Comparison of ENCODE assay signal across 8 mouse cellular contexts in genomic region chr17:56583071-56583470, GRCm38 (mm10). TPM values are rescaled to one million over a fixed set of nuclear protein-coding genes. Genes with fewer than 3 reads are reported as not detected.
DNase-seq lines count a peak whose midpoint lies in the region; ATAC-seq and TF ChIP-seq lines count a peak whose summit lies in the region.

No protein-coding gene starts in this region.

- no peak for TF ChIP-seq CTCF in gastrocnemius, adult 2 months (IDR thresholded peaks at IDR 0.05)

- H3K36me3 ChIP-seq in forebrain, embryonic 14.5 days (ENCODE audit: control insufficient read depth, insufficient read depth, low read length), result peaks cover 63% of the 10 kb centered on the region
- H3K36me3 ChIP-seq in liver, embryonic 16.5 days (ENCODE audit: control insufficient read depth, insufficient read depth), result peaks cover 43% of the 10 kb centered on the region

- no peaks in the 10 kb centered on the region for H3K27me3 ChIP-seq in forebrain, embryonic 14.5 days (replicated peaks; ENCODE audit: control insufficient read depth, insufficient read depth, low read length)
- H3K27me3 ChIP-seq in liver, embryonic 16.5 days (ENCODE audit: control insufficient read depth, insufficient read depth, low read depth, low read length), result no peaks in the 10 kb centered on the region

- H3K4me1 ChIP-seq in forebrain, embryonic 14.5 days (ENCODE audit: control insufficient read depth, insufficient read depth, low read length), result peaks cover 29% of the 10 kb centered on the region
- peaks cover 36% of the 10 kb centered on the region for H3K4me1 ChIP-seq in liver, embryonic 16.5 days (ENCODE audit: control insufficient read depth, low read depth, low read length)

- DNase-seq in gastrocnemius, adult 2 months, result no peak
- DNase-seq in gastrocnemius, adult 8-10 months (ENCODE audit: low spot score in 2 of 2), result no peak
- peak; percentile 50 for DNase-seq in 416B (ENCODE audit: low read depth)
- DNase-seq in forebrain, embryonic 14.5 days (ENCODE audit: low spot score), result no peak
- no peak for DNase-seq in spleen, postnatal 10 days (ENCODE audit: low spot score in 2 of 2)

- no peak for ATAC-seq in forebrain, embryonic 14.5 days
- no peak for ATAC-seq in liver, embryonic 16.5 days (ENCODE audit: low read depth)
- ATAC-seq in megakaryocyte-erythroid progenitor cell, adult 5-6 weeks (replicated peaks; ENCODE audit: low FRiP score, low TSS enrichment, poor library complexity, severe bottlenecking), result no peak
- no peak for ATAC-seq in megakaryocyte progenitor cell, adult 5-6 weeks (replicated peaks; ENCODE audit: poor library complexity)

- peak overlapping the region; percentile 100 for H3K27ac ChIP-seq in gastrocnemius, adult 2 months
- H3K27ac ChIP-seq in forebrain, embryonic 14.5 days (ENCODE audit: low read depth, low read length), result no peak overlapping the region
- peak overlapping the region; percentile 97 for H3K27ac ChIP-seq in liver, embryonic 16.5 days (ENCODE audit: low read length)

- H3K9ac ChIP-seq in forebrain, embryonic 14.5 days (ENCODE audit: low read length), result peak overlapping the region; percentile 89
- peak overlapping the region; percentile 96 for H3K9ac ChIP-seq in liver, embryonic 16.5 days (ENCODE audit: low read depth, low read length)

- 65% methylated on average over 1 of the region's 1 CpGs for WGBS in forebrain, embryonic 14.5 days
- 36% methylated on average over 1 of the region's 1 CpGs for WGBS in liver, embryonic 16.5 days (ENCODE audit: insufficient replicate concordance)

- intact Hi-C loops in gastrocnemius, adult 2 months (cut with DNase I), result no loop called here

- H3K4me3 ChIP-seq in gastrocnemius, adult 2 months, result peak overlapping the region; percentile 88
- H3K4me3 ChIP-seq in forebrain, embryonic 14.5 days (ENCODE audit: low read depth, low read length), result peak overlapping the region; percentile 89
- peak overlapping the region; percentile 96 for H3K4me3 ChIP-seq in liver, embryonic 16.5 days (ENCODE audit: low read depth, low read length)

- H3K9me3 ChIP-seq in forebrain, embryonic 14.5 days (replicated peaks; ENCODE audit: control insufficient read depth, low read length), result no peaks in the 10 kb centered on the region
- no peaks in the 10 kb centered on the region for H3K9me3 ChIP-seq in liver, embryonic 16.5 days (replicated peaks; ENCODE audit: control insufficient read depth, low read length)

- H3K4me2 ChIP-seq in forebrain, embryonic 14.5 days (ENCODE audit: low read length), result peak overlapping the region; percentile 86
- H3K4me2 ChIP-seq in liver, embryonic 16.5 days (ENCODE audit: low read depth, low read length), result peak overlapping the region; percentile 86

RNA-seq across cellular contexts. Expression of gene Safb2, which starts 1.3 kb away (rescaled TPM):
- total RNA-seq in gastrocnemius, adult 2 months (2021), result 10 to 100 TPM; 38.5 to 41.1 TPM
- 10 to 100 TPM; 19.7 to 30.7 (median 25.9) TPM for total RNA-seq in gastrocnemius, adult 8-10 months (2022)
- polyA plus RNA-seq in forebrain, embryonic 14.5 days (2014; fragmentation: Nextera tagmentation; extraction: Ambion mirVana), result 28.7 and 36.7 TPM in 2 replicates
- 25.8 and 28.8 TPM in 2 replicates for polyA plus RNA-seq in liver, embryonic 16.5 days (2015; fragmentation: Nextera tagmentation; extraction: Ambion mirVana)
- total RNA-seq in megakaryocyte-erythroid progenitor cell, adult 5-6 weeks (2014; fragmentation: Nextera tagmentation), result 158 and 166 TPM in 2 replicates
- 108 and 115 TPM in 2 replicates for total RNA-seq in megakaryocyte-erythroid progenitor cell, adult 5-6 weeks (2017)
- total RNA-seq in megakaryocyte progenitor cell, adult 5-6 weeks (2015), result 56.2 and 63.8 TPM in 2 replicates
- total RNA-seq in megakaryocyte progenitor cell, adult 5-6 weeks (2017), result 70.3 and 120 TPM in 2 replicates

RNA-seq across cellular contexts. Expression of gene Safb, which starts 1.6 kb away (rescaled TPM):
- 10 to 100 TPM; 43.0 to 46.7 TPM for total RNA-seq in gastrocnemius, adult 2 months (2021)
- total RNA-seq in gastrocnemius, adult 8-10 months (2022), result 10 to 100 TPM; 29.6 to 46.7 (median 37.6) TPM
- polyA plus RNA-seq in forebrain, embryonic 14.5 days (2014; fragmentation: Nextera tagmentation; extraction: Ambion mirVana), result 57.9 and 83.5 TPM in 2 replicates
- polyA plus RNA-seq in liver, embryonic 16.5 days (2015; fragmentation: Nextera tagmentation; extraction: Ambion mirVana), result 38.7 and 38.9 TPM in 2 replicates
- total RNA-seq in megakaryocyte-erythroid progenitor cell, adult 5-6 weeks (2014; fragmentation: Nextera tagmentation), result 122 and 171 TPM in 2 replicates
- 92.4 and 103 TPM in 2 replicates for total RNA-seq in megakaryocyte-erythroid progenitor cell, adult 5-6 weeks (2017)
- 58.8 and 59.6 TPM in 2 replicates for total RNA-seq in megakaryocyte progenitor cell, adult 5-6 weeks (2015)
- total RNA-seq in megakaryocyte progenitor cell, adult 5-6 weeks (2017), result 79.6 and 88.1 TPM in 2 replicates

RNA-seq across cellular contexts. Expression of gene 2410015M20Rik, which starts 26.5 kb away (rescaled TPM):
- 100 to 1,000 TPM; 107 to 167 TPM for total RNA-seq in gastrocnemius, adult 2 months (2021)
- total RNA-seq in gastrocnemius, adult 8-10 months (2022), result 100 to 1,000 TPM; 119 to 142 (median 131) TPM
- polyA plus RNA-seq in forebrain, embryonic 14.5 days (2014; fragmentation: Nextera tagmentation; extraction: Ambion mirVana), result 192 and 251 TPM in 2 replicates
- polyA plus RNA-seq in liver, embryonic 16.5 days (2015; fragmentation: Nextera tagmentation; extraction: Ambion mirVana), result 129 and 149 TPM in 2 replicates
- 126 and 171 TPM in 2 replicates for total RNA-seq in megakaryocyte-erythroid progenitor cell, adult 5-6 weeks (2014; fragmentation: Nextera tagmentation)
- total RNA-seq in megakaryocyte-erythroid progenitor cell, adult 5-6 weeks (2017), result 82.9 and 126 TPM in 2 replicates
- total RNA-seq in megakaryocyte progenitor cell, adult 5-6 weeks (2015), result 93.3 and 94.0 TPM in 2 replicates
- 93.3 and 99.4 TPM in 2 replicates for total RNA-seq in megakaryocyte progenitor cell, adult 5-6 weeks (2017)

RNA-seq across cellular contexts. Expression of gene Gm20219, which starts 28.9 kb away (rescaled TPM):
- total RNA-seq in gastrocnemius, adult 2 months (2021), result 1 to 10 TPM in 1 of 2 experiments, under 1 TPM in 1; 0.89 to 1.1 TPM
- under 1 TPM; 0.31 to 0.83 (median 0.40) TPM for total RNA-seq in gastrocnemius, adult 8-10 months (2022)
- 0.36 and 0.57 TPM in 2 replicates for polyA plus RNA-seq in forebrain, embryonic 14.5 days (2014; fragmentation: Nextera tagmentation; extraction: Ambion mirVana)
- 0.12 and 0.24 TPM in 2 replicates for polyA plus RNA-seq in liver, embryonic 16.5 days (2015; fragmentation: Nextera tagmentation; extraction: Ambion mirVana)
- total RNA-seq in megakaryocyte-erythroid progenitor cell, adult 5-6 weeks (2014; fragmentation: Nextera tagmentation), result 2.8 TPM in 1 of 2 replicates, not detected in the other
- not detected in 2 replicates for total RNA-seq in megakaryocyte-erythroid progenitor cell, adult 5-6 weeks (2017)
- 0.25 and 1.6 TPM in 2 replicates for total RNA-seq in megakaryocyte progenitor cell, adult 5-6 weeks (2015)
- 0.10 TPM in 1 of 2 replicates, not detected in the other for total RNA-seq in megakaryocyte progenitor cell, adult 5-6 weeks (2017)

RNA-seq across cellular contexts. Expression of gene Rpl36, which starts 30.1 kb away (rescaled TPM):
- 100 to 1,000 TPM; 589 to 687 TPM for total RNA-seq in gastrocnemius, adult 2 months (2021)
- 100 to 1,000 TPM; 576 to 726 (median 610) TPM for total RNA-seq in gastrocnemius, adult 8-10 months (2022)
- 1,134 and 1,576 TPM in 2 replicates for polyA plus RNA-seq in forebrain, embryonic 14.5 days (2014; fragmentation: Nextera tagmentation; extraction: Ambion mirVana)
- 828 and 951 TPM in 2 replicates for polyA plus RNA-seq in liver, embryonic 16.5 days (2015; fragmentation: Nextera tagmentation; extraction: Ambion mirVana)
- 2,912 and 4,512 TPM in 2 replicates for total RNA-seq in megakaryocyte-erythroid progenitor cell, adult 5-6 weeks (2014; fragmentation: Nextera tagmentation)
- total RNA-seq in megakaryocyte-erythroid progenitor cell, adult 5-6 weeks (2017), result 2,001 and 2,083 TPM in 2 replicates
- 1,504 and 1,580 TPM in 2 replicates for total RNA-seq in megakaryocyte progenitor cell, adult 5-6 weeks (2015)
- 2,239 and 2,669 TPM in 2 replicates for total RNA-seq in megakaryocyte progenitor cell, adult 5-6 weeks (2017)
